8 mouse cellular contexts compared by ENCODE assay signal in genomic region chr11:111537654-111538053, GRCm38 (mm10).
DNase-seq lines count a peak whose midpoint lies in the region; ATAC-seq lines count a peak whose summit lies in the region.

No protein-coding gene starts in this region.

- no peak overlapping the region for H3K4me3 ChIP-seq in liver, embryonic 11.5 days (ENCODE audit: low read depth, low read length)

- ATAC-seq in liver, embryonic 11.5 days (replicated peaks; ENCODE audit: low FRiP score): no peak
- peak; percentile 73 for ATAC-seq in frontal cortex, adult (ENCODE audit: low TSS enrichment)
- peak; percentile 78 for ATAC-seq in megakaryocyte, adult 5-6 weeks (ENCODE audit: poor library complexity, severe bottlenecking)

- H3K4me2 ChIP-seq in liver, embryonic 11.5 days: no peak overlapping the region

- 29% methylated on average over 3 of the region's 3 CpGs for WGBS in liver, embryonic 11.5 days

- H3K27ac ChIP-seq in liver, embryonic 11.5 days (ENCODE audit: low read depth, low read length): no peak overlapping the region

- H3K4me1 ChIP-seq in liver, embryonic 11.5 days (replicated peaks; ENCODE audit: control insufficient read depth, insufficient read depth, low read length): no peaks in the 10 kb centered on the region

- DNase-seq in liver (peak; percentile 32), NIH3T3 (ENCODE audit: low read depth) (peak; percentile 74)
- DNase-seq in liver, embryonic 11.5 days (ENCODE audit: low spot score): no peak
- DNase-seq in c-Kit-positive CD71-negative TER-119-negative erythroid progenitor cells, embryonic 14.5 days (ENCODE audit: low read depth): peak; percentile 35
- DNase-seq in layer of hippocampus, adult 9-11 months: peak; percentile 29
- DNase-seq in thymus, postnatal 4 days: peak; percentile 52

- H3K27me3 ChIP-seq in liver, embryonic 11.5 days (replicated peaks; ENCODE audit: control insufficient read depth, insufficient read depth, low read length): no peaks in the 10 kb centered on the region

- no peak overlapping the region for H3K9ac ChIP-seq in liver, embryonic 11.5 days (ENCODE audit: low read depth, low read length)

- no peaks in the 10 kb centered on the region for H3K9me3 ChIP-seq in liver, embryonic 11.5 days (ENCODE audit: control insufficient read depth, low read length)

- H3K36me3 ChIP-seq in liver, embryonic 11.5 days (ENCODE audit: control insufficient read depth, insufficient read depth, low read length): no peaks in the 10 kb centered on the region
